Mouse (Mus musculus) small intestine, adult 2 months (tissue): ENCODE measurements around the gene Mfap2. TPM values are rescaled to one million over a fixed set of nuclear protein-coding genes. Genes with fewer than 3 reads are reported as not detected.
A peak's percentile ranks its signal among the peaks of the same experiment; 100 is the strongest.

Experiments used
- H3K27ac ChIP-seq: fragments of 200-500 bp; 2 replicates; pipeline ENCODE4 v1.5.1; 2012; ENCODE audit warnings: low read depth, low read length, control low read depth, inconsistent platforms; ENCODE audit not compliant: insufficient read depth
- H3K27me3 ChIP-seq: fragments of 200-500 bp; 2 replicates; pipeline ENCODE4 v1.6.1; 2012; ENCODE audit warnings: mild to moderate bottlenecking, moderate library complexity, low read length, inconsistent platforms; ENCODE audit not compliant: control insufficient read depth, insufficient read depth
- H3K36me3 ChIP-seq: fragments of 200-500 bp; 2 replicates; pipeline ENCODE4 v1.6.1; 2012; ENCODE audit warnings: mild to moderate bottlenecking, low read length, control low read depth, inconsistent platforms; ENCODE audit not compliant: control insufficient read depth, insufficient read depth
- H3K4me1 ChIP-seq: fragments of 200-500 bp; 2 replicates; pipeline ENCODE4 v1.6.1; 2012; ENCODE audit warnings: low read length, inconsistent platforms, mixed read lengths; ENCODE audit not compliant: control insufficient read depth, insufficient read depth, insufficient read length
- H3K4me3 ChIP-seq: fragments of 200-500 bp; 2 replicates; pipeline ENCODE4 v1.5.1; 2012; ENCODE audit warnings: low read depth, mild to moderate bottlenecking, control low read depth, inconsistent platforms, low read length, moderate library complexity
- CTCF ChIP-seq: fragments of 200-500 bp; IDR thresholded peaks from 2 replicates; pipeline ENCODE4 v1.5.1; 2012; ENCODE audit warnings: low read depth, mild to moderate bottlenecking, control low read depth, inconsistent platforms, low read length, moderate library complexity, mixed read lengths; ENCODE audit not compliant: insufficient replicate concordance, insufficient read length; ENCODE audit errors: extremely low read depth
- POLR2A ChIP-seq: fragments of 200-500 bp; IDR thresholded peaks from 2 replicates; pipeline ENCODE4 v1.6.1; 2012; ENCODE audit warnings: low read depth, mild to moderate bottlenecking, control low read depth, inconsistent platforms, low read length, moderate library complexity
- WGBS: fragments of 180-500 bp; shearing (Covaris S2); methylation state at CpG from one replicate; pipeline ENCODE4 v1.1.7; 2018; 5-methylcytosine and 5-hydroxymethylcytosine counted together
- polyA plus RNA-seq: library from polyadenylated mRNA; depleted of rRNA; stranded (reverse); fragments of >200 nt; gene quantifications from 2 replicates; pipeline ENCODE4 v1.2.3, GENCODE M21; 2012; rRNA removed

The Mfap2 gene
- polyA plus RNA-seq = 8.8 and 13.7 TPM in 2 replicates

GRCm38 (mm10) chr4:141010118-141010517 is at the start of gene Mfap2:
Mfap2 (plus strand) TSS chr4:141010418.
- Histone ChIP-seq H3K27ac (no peak within 1 kb of the TSS), H3K36me3 (peaks cover 4% of the 10 kb centered on the region; the same call in 1 of the 2 replicates), H3K4me3 (peak within 1 kb of the TSS; percentile 62), H3K27me3 (peaks cover 9% of the 10 kb centered on the region; the same call in 1 of the 2 replicates), H3K4me1 (no peaks in the 10 kb centered on the region; the same call in 1 of the 2 replicates)
- TF ChIP-seq POLR2A (no peak), CTCF (no peak)
- 24% methylated on average over 7 of the region's 7 CpGs for WGBS

- H3K27ac ChIP-seq = peak within 1 kb of the TSS; percentile 89
- H3K36me3 ChIP-seq = 0 out of 2 replicates have a peak, but pooled peaks cover under 1% of the 10 kb centered on the region
Measured at GRCm38 (mm10) chr4:140960781-140961466, 49.3 kb upstream of the Mfap2 start, which contains the start of gene Sdhb. Sdhb (plus strand) TSS chr4:140961203.

GRCm38 (mm10) chr4:140961467-140962206 is 48.6 kb upstream of the Mfap2 start:
- Histone ChIP-seq H3K4me1 (peaks cover 18% of the 10 kb centered on the region), H3K36me3 (peaks cover 7% of the 10 kb centered on the region), H3K27ac (peak overlapping the region; percentile 89), H3K4me3 (peak overlapping the region; percentile 85), H3K27me3 (no peaks in the 10 kb centered on the region; the same call in 1 of the 2 replicates)
- no peak; the same call in none of the 2 replicates for TF ChIP-seq POLR2A
- no peak for TF ChIP-seq CTCF
- under 1% methylated on average over 38 of the region's 38 CpGs for WGBS

More at GRCm38 (mm10) chr4:140960781-140961466, 49.3 kb upstream of the Mfap2 start, which contains the start of gene Sdhb:
- under 1% methylated on average over 37 of the region's 37 CpGs for WGBS
- TF ChIP-seq POLR2A (peak; percentile 35), CTCF (no peak)
- Histone ChIP-seq H3K27me3 (no peaks in the 10 kb centered on the region; the same call in 1 of the 2 replicates), H3K4me1 (peaks cover 18% of the 10 kb centered on the region), H3K4me3 (peak within 1 kb of the TSS; percentile 85)

- H3K4me1 ChIP-seq = peaks cover 18% of the 10 kb centered on the region
- no peak for TF ChIP-seq CTCF
- TF ChIP-seq POLR2A = no peak
- WGBS = 29% methylated on average over 8 of the region's 8 CpGs
- peaks cover 13% of the 10 kb centered on the region for H3K36me3 ChIP-seq
- H3K27me3 ChIP-seq = no peaks in the 10 kb centered on the region
- H3K27ac ChIP-seq = peak overlapping the region; percentile 89
- H3K4me3 ChIP-seq = peak overlapping the region; percentile 85
Measured at GRCm38 (mm10) chr4:140962207-140962909, 47.9 kb upstream of the Mfap2 start.

GRCm38 (mm10) chr4:140962950-140963349 is 47.3 kb upstream of the Mfap2 start:
- Histone ChIP-seq H3K27me3 (no peaks in the 10 kb centered on the region), H3K27ac (peak overlapping the region; percentile 35), H3K4me3 (no peak overlapping the region), H3K4me1 (peaks cover 15% of the 10 kb centered on the region), H3K36me3 (peaks cover 18% of the 10 kb centered on the region)
- WGBS = 17% methylated on average over 5 of the region's 5 CpGs
- no peak for TF ChIP-seq CTCF
- TF ChIP-seq POLR2A = no peak

GRCm38 (mm10) chr4:140963941-140964597 is 46.1 kb upstream of the Mfap2 start:
- peaks cover 15% of the 10 kb centered on the region for H3K4me1 ChIP-seq
- WGBS = 74% methylated on average over 9 of the region's 9 CpGs
- peaks cover 23% of the 10 kb centered on the region for H3K36me3 ChIP-seq
- no peaks in the 10 kb centered on the region for H3K27me3 ChIP-seq
- TF ChIP-seq CTCF (no peak), POLR2A (no peak)
- H3K4me3 ChIP-seq = no peak overlapping the region
- 0 out of 2 replicates have a peak overlapping the region, but pooled peaks have one; percentile 40 for H3K27ac ChIP-seq
